Mouse (Mus musculus) cerebellum, adult 11-12 months (tissue): Measurements from ENCODE around the gene Gdf15.
"Not testable (repeated sequence)": the region's sequence is repeated elsewhere in the genome, so short reads cannot be mapped to it uniquely, and the experiment has no call there.

Experiments
- DNase-seq: peaks from one replicate; pipeline ENCODE4 v3.0.0; 2022

The Gdf15 gene

GRCm38 (mm10) chr8:70604558-70604957, 27.7 kb downstream of the Gdf15 start:
- DNase-seq: peak; percentile 29

GRCm38 (mm10) chr8:70602139-70602811, 30.0 kb downstream of the Gdf15 start:
- peak; percentile 24 for DNase-seq

- peak; percentile 83 for DNase-seq
These were observed 31.0 kb downstream of the Gdf15 start for GRCm38 (mm10) chr8:70601271-70601649.

GRCm38 (mm10) chr8:70600473-70601270, 31.6 kb downstream of the Gdf15 start:
- DNase-seq: no peak

DNA sequence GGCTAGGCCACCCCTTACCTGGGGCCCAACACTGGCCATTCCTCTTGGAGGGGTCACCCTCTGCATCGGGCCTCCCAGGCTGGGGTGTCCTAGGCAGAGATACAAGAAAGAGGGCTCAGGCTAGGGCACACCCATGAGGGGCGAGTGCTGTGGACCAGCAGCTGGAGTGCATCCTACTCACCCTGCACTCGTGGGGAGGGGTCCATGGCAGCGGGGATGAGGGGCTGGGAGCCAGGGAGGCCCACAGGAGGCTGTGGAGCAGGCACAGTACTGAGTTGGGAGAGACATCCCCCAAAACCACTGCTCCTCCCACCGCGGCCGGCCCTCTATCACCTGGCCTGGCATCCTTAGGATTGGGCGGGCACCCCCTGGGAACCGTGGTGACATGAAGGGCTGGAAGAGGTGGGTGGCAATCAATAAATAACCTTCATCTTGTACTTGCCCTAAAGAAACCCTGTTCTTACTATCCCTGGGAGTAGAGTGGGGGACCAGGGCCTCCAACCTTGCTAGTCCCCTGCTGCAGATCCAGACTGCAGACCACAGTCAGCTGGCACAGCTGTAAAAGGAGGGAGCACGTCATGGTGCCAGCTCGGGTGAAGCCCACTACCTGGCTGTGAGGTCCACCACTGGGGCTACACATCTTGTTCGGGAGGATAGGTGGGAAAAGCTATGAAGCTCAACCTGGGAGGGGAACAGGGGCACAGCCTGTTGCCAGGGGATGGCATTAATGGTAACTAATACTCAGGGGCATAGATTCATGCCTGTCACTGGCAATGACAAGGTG, 32.6 kb downstream of the Gdf15 start:
- peak; percentile 60 for DNase-seq

- no peak for DNase-seq
These were observed 33.5 kb downstream of the Gdf15 start for GRCm38 (mm10) chr8:70598722-70599121.

DNA sequence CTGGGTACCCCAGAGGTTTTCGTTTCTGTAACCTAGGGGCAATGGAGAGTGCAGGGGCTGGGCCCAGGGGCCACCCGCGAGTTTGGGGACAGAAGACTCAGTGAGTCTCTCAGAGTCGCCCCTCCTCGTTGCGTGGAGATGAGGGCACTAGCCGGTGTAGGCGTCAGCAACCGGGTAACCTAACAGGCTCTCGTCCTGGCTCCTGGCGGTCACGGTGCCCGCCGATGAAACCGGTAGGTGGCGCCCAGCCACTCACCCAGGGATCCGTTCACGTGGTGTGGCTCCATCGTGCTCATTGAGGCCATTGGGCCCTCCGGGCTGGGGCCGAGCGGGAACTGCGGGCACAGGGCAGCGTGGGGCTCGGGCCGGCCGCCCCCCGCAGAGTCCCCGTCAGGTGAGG, 34.0 kb downstream of the Gdf15 start:
- DNase-seq: peak; percentile 90

GRCm38 (mm10) chr8:70597417-70598272, 34.6 kb downstream of the Gdf15 start:
- DNase-seq: no peak

- peak; percentile 80 for DNase-seq
These were observed 35.4 kb downstream of the Gdf15 start for GRCm38 (mm10) chr8:70596775-70597416.

- DNase-seq: peak; percentile 61
These were observed 36.0 kb downstream of the Gdf15 start for GRCm38 (mm10) chr8:70596216-70596615.

- no peak for DNase-seq
These were observed 36.4 kb downstream of the Gdf15 start for GRCm38 (mm10) chr8:70595811-70596210.

GRCm38 (mm10) chr8:70594621-70595564, 37.4 kb downstream of the Gdf15 start:
- peak; percentile 65 for DNase-seq

- DNase-seq: peak; percentile 78
These were observed 38.2 kb downstream of the Gdf15 start, which contains the start of gene Isyna1 for GRCm38 (mm10) chr8:70593961-70594609. Isyna1 (plus strand) TSS chr8:70594373.

- DNase-seq: no peak
These were observed 39.1 kb downstream of the Gdf15 start for GRCm38 (mm10) chr8:70593173-70593572.

- no peak for DNase-seq
These were observed 40.7 kb downstream of the Gdf15 start for GRCm38 (mm10) chr8:70591569-70591968.

GRCm38 (mm10) chr8:70587955-70588354, 44.3 kb downstream of the Gdf15 start:
- not testable (repeated sequence) for DNase-seq

- peak; percentile 64 for DNase-seq
These were observed 47.0 kb downstream of the Gdf15 start for GRCm38 (mm10) chr8:70585258-70585652.

- no peak for DNase-seq
These were observed 47.5 kb downstream of the Gdf15 start for GRCm38 (mm10) chr8:70584606-70585257.
